Mouse (Mus musculus) MEL (cell line): ENCODE data around the gene Ablim2. TPM values are rescaled to one million over a fixed set of nuclear protein-coding genes. Genes with fewer than 3 reads are reported as not detected.

Source experiments
- DNase-seq: peaks from one replicate; pipeline ENCODE4 v3.0.0; 2011; ENCODE audit warnings: low read depth, low spot score
- H3K27ac ChIP-seq: 2 replicates; pipeline ENCODE4 v1.5.1; 2012; ENCODE audit warnings: low read depth, mild to moderate bottlenecking, control low read depth, low read length, moderate library complexity; ENCODE audit not compliant: control insufficient read depth
- H3K27me3 ChIP-seq, 2 experiments: fragments of 150-350 bp in 1 of 2; sonication (generic) in 1 of 2; 2 replicates each; pipeline ENCODE4 v1.6.1; 2012; ENCODE audit warnings: low read length in 2 of 2, mild to moderate bottlenecking in 2 of 2, improper control_type of control experiment in 1 of 2, moderate library complexity in 1 of 2; ENCODE audit not compliant: insufficient read depth in 2 of 2, control insufficient read depth in 1 of 2
- H3K36me3 ChIP-seq, 2 experiments: 2 replicates each; pipeline ENCODE4 v1.6.1; 2012 to 2014; ENCODE audit warnings: low read length in 2 of 2, improper control_type of control experiment in 1 of 2, inconsistent platforms in 1 of 2, mild to moderate bottlenecking in 1 of 2; ENCODE audit not compliant: insufficient read depth in 2 of 2, control insufficient read depth in 1 of 2
- H3K4me1 ChIP-seq, 2 experiments: fragments of 150-350 bp in 1 of 2; sonication (generic) in 1 of 2; 2 replicates each; pipeline ENCODE4 v1.6.1; 2012; ENCODE audit warnings: low read length in 2 of 2, improper control_type of control experiment in 1 of 2, mild to moderate bottlenecking in 1 of 2; ENCODE audit not compliant: insufficient read depth in 2 of 2, control insufficient read depth in 1 of 2
- H3K4me3 ChIP-seq, 2 experiments: fragments of 150-350 bp in 1 of 2; sonication (generic) in 1 of 2; 2 replicates each; pipeline ENCODE4 v1.5.1; 2012; ENCODE audit warnings: low read depth in 2 of 2, low read length in 2 of 2, mild to moderate bottlenecking in 2 of 2, moderate library complexity in 2 of 2, control low read depth in 1 of 2, improper control_type of control experiment in 1 of 2; ENCODE audit not compliant: control insufficient read depth in 1 of 2, insufficient read depth in 1 of 2
- H3K79me2 ChIP-seq: 2 replicates; pipeline ENCODE4 v1.6.1; 2012; ENCODE audit warnings: mild to moderate bottlenecking, low read length, moderate library complexity; ENCODE audit not compliant: control insufficient read depth, poor library complexity, insufficient read depth
- H3K9ac ChIP-seq: 2 replicates; pipeline ENCODE4 v1.6.1; 2012; ENCODE audit warnings: low read depth, mild to moderate bottlenecking, control low read depth, low read length, moderate library complexity; ENCODE audit not compliant: control insufficient read depth, poor library complexity, severe bottlenecking
- H3K9me3 ChIP-seq: fragments of 150-350 bp; sonication (generic); replicated peaks from 2 replicates; pipeline ENCODE4 v1.6.1; 2012; ENCODE audit warnings: mild to moderate bottlenecking, low read length, improper control_type of control experiment, moderate library complexity; ENCODE audit not compliant: insufficient read depth
- E2F4 ChIP-seq: IDR thresholded peaks from 2 replicates; pipeline ENCODE4 v1.6.1; 2011; ENCODE audit warnings: low read depth, low read length, improper control_type of control experiment, borderline replicate concordance
- GABPA ChIP-seq: IDR thresholded peaks from 2 replicates; pipeline ENCODE4 v1.6.1; 2012; ENCODE audit warnings: low read depth, mild to moderate bottlenecking, inconsistent platforms, low read length, improper control_type of control experiment, moderate library complexity
- GATA1 ChIP-seq: IDR thresholded peaks from 2 replicates; pipeline ENCODE4 v1.6.1; 2011; ENCODE audit warnings: low read depth, low read length, improper control_type of control experiment
- KAT2A ChIP-seq: conservative IDR thresholded peaks from 2 replicates; pipeline ENCODE4 v1.6.1; 2012; ENCODE audit warnings: low read depth, low read length, improper control_type of control experiment, inconsistent platforms
- MAX ChIP-seq: IDR thresholded peaks from 2 replicates; pipeline ENCODE4 v1.6.1; 2011; ENCODE audit warnings: low read length, improper control_type of control experiment
- MEF2A ChIP-seq: IDR thresholded peaks from 2 replicates; pipeline ENCODE4 v1.6.1; 2014; ENCODE audit warnings: low read depth, mild to moderate bottlenecking, inconsistent platforms, low read length, improper control_type of control experiment; ENCODE audit not compliant: poor library complexity, insufficient replicate concordance, severe bottlenecking; ENCODE audit errors: extremely low read depth
- MXI1 ChIP-seq: IDR thresholded peaks from 2 replicates; pipeline ENCODE4 v1.6.1; 2011; ENCODE audit warnings: mild to moderate bottlenecking, low read depth, low read length, improper control_type of control experiment
- NELFE ChIP-seq: IDR thresholded peaks from 2 replicates; pipeline ENCODE4 v1.6.1; 2011; ENCODE audit warnings: low read depth, low read length, improper control_type of control experiment
- POLR2A ChIP-seq, 2 experiments: IDR thresholded peaks; 2 replicates each; pipeline ENCODE4 v1.6.1; 2011 to 2012; ENCODE audit warnings: low read length in 2 of 2, mild to moderate bottlenecking in 2 of 2, control low read depth in 1 of 2, improper control_type of control experiment in 1 of 2, low read depth in 1 of 2, moderate library complexity in 1 of 2; ENCODE audit not compliant: control insufficient read depth in 1 of 2, insufficient read depth in 1 of 2, poor library complexity in 1 of 2
- POLR2AphosphoS2 ChIP-seq: IDR thresholded peaks from 2 replicates; pipeline ENCODE4 v1.6.1; 2011; ENCODE audit warnings: low read length, improper control_type of control experiment
- RAD21 ChIP-seq: IDR thresholded peaks from 2 replicates; pipeline ENCODE4 v1.6.1; 2011; ENCODE audit warnings: mild to moderate bottlenecking, low read depth, low read length, improper control_type of control experiment
- SIN3A ChIP-seq: IDR thresholded peaks from 2 replicates; pipeline ENCODE4 v1.6.1; 2012; ENCODE audit warnings: low read length, improper control_type of control experiment, inconsistent platforms
- SMC3 ChIP-seq: IDR thresholded peaks from 2 replicates; pipeline ENCODE4 v1.6.1; 2011; ENCODE audit warnings: low read depth, low read length, improper control_type of control experiment
- TCF12 ChIP-seq: IDR thresholded peaks from 2 replicates; pipeline ENCODE4 v1.6.1; 2014; ENCODE audit warnings: low read depth, mild to moderate bottlenecking, inconsistent platforms, low read length, improper control_type of control experiment, moderate library complexity
- ZNF384 ChIP-seq: IDR thresholded peaks from 2 replicates; pipeline ENCODE4 v1.6.1; 2012; ENCODE audit warnings: low read depth, mild to moderate bottlenecking, inconsistent platforms, low read length, improper control_type of control experiment
- polyA plus RNA-seq, 2 experiments: library from polyadenylated mRNA; stranded (reverse) in 1 of 2; unstranded in 1 of 2; fragments of >175 nt in 1 of 2; fragments of >200 nt in 1 of 2; gene quantifications; 2 replicates each; pipeline versions ENCODE4 v1.2.1 to v1.2.4; 2012; ENCODE audit warnings: low replicate concordance in 2 of 2, low read depth in 1 of 2; ENCODE audit not compliant: insufficient read length in 2 of 2, insufficient read depth in 1 of 2, missing spikeins in 1 of 2
- total RNA-seq: library from RNA; depleted of rRNA; stranded (reverse); fragments of 300-350 nt; gene quantifications from 2 replicates; pipeline ENCODE4 v1.2.3, GENCODE M21; 2012

Gene Ablim2
- total and polyA plus RNA-seq, 3 experiments = not detected

DNA sequence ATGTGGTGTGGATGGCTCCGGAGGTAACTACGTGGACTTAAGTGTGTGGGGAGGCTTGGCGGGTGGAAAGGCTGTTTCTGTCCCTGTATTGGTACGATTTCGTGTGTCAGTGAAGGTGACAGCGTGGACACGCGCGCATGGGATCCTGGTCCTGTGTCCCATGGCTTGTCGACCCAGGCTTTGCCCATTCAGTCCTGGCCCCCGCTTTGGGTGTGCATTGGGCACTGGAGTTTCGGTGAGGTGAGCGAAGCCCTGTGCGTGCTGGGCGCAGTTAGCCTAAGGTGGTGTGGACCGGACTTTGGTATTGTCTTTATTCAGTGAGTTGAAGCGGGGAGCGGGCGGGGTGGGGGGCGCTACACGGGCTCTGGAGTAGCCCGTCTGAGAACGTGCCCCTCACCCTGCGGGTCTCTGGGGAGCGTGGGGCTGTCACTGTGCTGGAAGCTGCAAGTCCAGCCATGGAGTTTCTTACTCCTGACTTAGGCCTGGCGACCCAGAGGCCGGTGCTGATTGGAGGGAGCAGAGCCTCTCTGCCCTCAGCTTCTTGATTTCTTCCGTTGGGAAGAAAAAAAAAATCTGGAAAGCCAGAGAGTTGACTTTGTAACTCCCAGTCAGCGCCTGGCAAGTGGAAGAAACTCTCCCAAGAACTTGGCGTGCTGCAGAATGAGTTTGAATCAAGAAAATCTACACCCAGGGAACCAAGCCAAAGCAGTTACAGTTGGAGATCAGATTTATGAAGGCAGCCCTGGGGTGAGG, 136.8 kb downstream of the Ablim2 start:
- no peaks in the 10 kb centered on the region for H3K9me3 ChIP-seq
- no peaks in the 10 kb centered on the region for H3K27me3 ChIP-seq
- H3K4me3 ChIP-seq = no peak overlapping the region
- no peak for DNase-seq
- H3K36me3 ChIP-seq = no peaks in the 10 kb centered on the region
- TF ChIP-seq POLR2AphosphoS2 = no peak
- no peaks in the 10 kb centered on the region for H3K79me2 ChIP-seq
- no peak overlapping the region for H3K27ac ChIP-seq
- H3K9ac ChIP-seq = no peak overlapping the region
- no peaks in the 10 kb centered on the region for H3K4me1 ChIP-seq

DNA sequence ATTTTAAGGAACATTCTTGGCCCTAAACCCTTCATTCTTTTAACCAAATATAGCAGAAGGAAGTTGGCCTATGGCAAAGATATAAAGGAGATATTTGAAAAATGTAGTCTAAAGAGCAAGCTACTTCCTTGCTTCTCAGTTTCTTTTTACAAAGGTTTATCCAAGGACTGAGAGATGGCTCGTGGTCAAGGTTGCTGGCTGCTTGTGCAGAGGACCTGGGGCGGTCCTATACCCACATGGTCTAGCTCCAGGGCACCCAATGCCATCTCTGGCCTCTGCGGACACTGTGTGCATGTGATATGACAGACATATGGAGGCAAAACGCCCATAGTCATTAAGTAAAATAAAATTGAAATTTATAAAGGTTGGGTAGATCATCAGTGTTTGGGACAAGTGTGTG, 138.2 kb downstream of the Ablim2 start:
- H3K27me3 ChIP-seq = no peaks in the 10 kb centered on the region
- H3K79me2 ChIP-seq = no peaks in the 10 kb centered on the region
- no peak overlapping the region for H3K9ac ChIP-seq
- no peaks in the 10 kb centered on the region for H3K9me3 ChIP-seq
- no peaks in the 10 kb centered on the region for H3K36me3 ChIP-seq
- TF ChIP-seq MEF2A (no peak), NELFE (no peak), GABPA (no peak), GATA1 (no peak), ZNF384 (no peak)
- no peak overlapping the region for H3K27ac ChIP-seq
- no peak for DNase-seq
- H3K4me3 ChIP-seq = no peak overlapping the region
- no peaks in the 10 kb centered on the region for H3K4me1 ChIP-seq

DNA sequence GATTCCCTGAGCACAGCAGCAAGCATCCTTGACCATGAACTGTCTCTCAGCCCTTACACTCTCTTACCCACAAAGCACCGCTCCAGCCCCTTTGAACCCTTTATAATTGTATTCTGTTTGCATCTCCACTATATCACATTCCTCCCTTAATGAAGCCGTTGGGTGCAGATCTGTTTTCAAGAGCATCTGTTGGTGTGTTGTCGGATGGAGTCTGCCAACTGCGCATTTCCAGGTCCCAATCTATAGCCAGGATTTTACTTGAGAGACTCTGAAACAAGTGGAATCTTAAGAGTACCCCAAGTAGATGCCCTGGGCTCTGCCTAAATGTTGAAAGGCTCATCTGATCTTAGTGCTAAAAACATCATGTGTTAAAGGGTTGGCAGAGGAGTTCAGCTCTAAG, 138.9 kb downstream of the Ablim2 start:
- no peaks in the 10 kb centered on the region for H3K9me3 ChIP-seq
- H3K79me2 ChIP-seq = no peaks in the 10 kb centered on the region
- no peaks in the 10 kb centered on the region for H3K4me1 ChIP-seq
- TF ChIP-seq POLR2AphosphoS2 (no peak), TCF12 (no peak), E2F4 (no peak), SMC3 (no peak), KAT2A (no peak), RAD21 (no peak), SIN3A (no peak), MAX (no peak), POLR2A (IDR thresholded peaks at IDR 0.05; ENCODE audit: control insufficient read depth in 1 of 2, insufficient read depth in 1 of 2, low read depth in 1 of 2, low read length in 2 of 2, poor library complexity in 1 of 2) (no peak), MXI1 (no peak)
- no peak overlapping the region for H3K9ac ChIP-seq
- no peak overlapping the region for H3K4me3 ChIP-seq
- no peak for DNase-seq
- no peaks in the 10 kb centered on the region for H3K36me3 ChIP-seq
- H3K27me3 ChIP-seq = no peaks in the 10 kb centered on the region
- no peak overlapping the region for H3K27ac ChIP-seq
